Mouse (Mus musculus) spleen, adult 18-20 months (tissue): Measurements from ENCODE around the gene Uqcrfs1.

ENCODE experiments used
- DNase-seq, 2 experiments: peaks; one replicate each; pipeline ENCODE4 v3.0.0; 2022; ENCODE audit warnings: mixed read lengths in 2 of 2

Gene Uqcrfs1

GRCm38 (mm10) chr13:30544856-30545604, at the start of gene Uqcrfs1:
Gene Uqcrfs1 (minus strand): TSS chr13:30545362.
- DNase-seq = peak; percentile 96 to 98

GRCm38 (mm10) chr13:30585786-30586185, 40.6 kb upstream of the Uqcrfs1 start:
- no peak for DNase-seq

- peak; percentile 13 to 24 for DNase-seq
Observed at GRCm38 (mm10) chr13:30582541-30582940, 37.4 kb upstream of the Uqcrfs1 start.

GRCm38 (mm10) chr13:30578806-30579205, 33.6 kb upstream of the Uqcrfs1 start:
- no peak for DNase-seq

- DNase-seq = no peak
Observed at GRCm38 (mm10) chr13:30576819-30577218, 31.7 kb upstream of the Uqcrfs1 start.

- DNase-seq = no peak
Observed at GRCm38 (mm10) chr13:30572971-30573370, 27.8 kb upstream of the Uqcrfs1 start.

GRCm38 (mm10) chr13:30570182-30570581, 25.0 kb upstream of the Uqcrfs1 start:
- DNase-seq = no peak

- no peak for DNase-seq
Observed at GRCm38 (mm10) chr13:30567571-30567970, 22.4 kb upstream of the Uqcrfs1 start.

- DNase-seq = peak; percentile 38 to 70
Observed at GRCm38 (mm10) chr13:30566767-30567166, 21.6 kb upstream of the Uqcrfs1 start.

- DNase-seq = no peak
Observed at GRCm38 (mm10) chr13:30560603-30561002, 15.4 kb upstream of the Uqcrfs1 start.

- DNase-seq = no peak
Observed at GRCm38 (mm10) chr13:30560052-30560451, 14.9 kb upstream of the Uqcrfs1 start.

GRCm38 (mm10) chr13:30557751-30558150, 12.6 kb upstream of the Uqcrfs1 start:
- DNase-seq = no peak

GRCm38 (mm10) chr13:30553051-30553587, 8.0 kb upstream of the Uqcrfs1 start:
- no peak for DNase-seq

GRCm38 (mm10) chr13:30549339-30549738, 4.2 kb upstream of the Uqcrfs1 start:
- no peak for DNase-seq

- peak; percentile 36 to 83 for DNase-seq
Observed at GRCm38 (mm10) chr13:30548835-30549234, 3.7 kb upstream of the Uqcrfs1 start.

GRCm38 (mm10) chr13:30530761-30531160, 14.4 kb downstream of the Uqcrfs1 start:
- no peak for DNase-seq

- DNase-seq = no peak
Observed at GRCm38 (mm10) chr13:30524961-30525360, 20.2 kb downstream of the Uqcrfs1 start.

- DNase-seq = no peak
Observed at GRCm38 (mm10) chr13:30523971-30524370, 21.2 kb downstream of the Uqcrfs1 start.

GRCm38 (mm10) chr13:30523246-30523891, 21.8 kb downstream of the Uqcrfs1 start:
- DNase-seq = no peak

GRCm38 (mm10) chr13:30521282-30521902, 23.8 kb downstream of the Uqcrfs1 start:
- no peak for DNase-seq

- DNase-seq = no peak
Observed at GRCm38 (mm10) chr13:30518191-30518590, 27.0 kb downstream of the Uqcrfs1 start.

GRCm38 (mm10) chr13:30507651-30508050, 37.5 kb downstream of the Uqcrfs1 start:
- DNase-seq = no peak

- no peak for DNase-seq
Observed at GRCm38 (mm10) chr13:30501860-30502395, 43.2 kb downstream of the Uqcrfs1 start.
